Mouse (Mus musculus): ENCODE results near the gene Tbc1d19.

The Tbc1d19 gene

DNA sequence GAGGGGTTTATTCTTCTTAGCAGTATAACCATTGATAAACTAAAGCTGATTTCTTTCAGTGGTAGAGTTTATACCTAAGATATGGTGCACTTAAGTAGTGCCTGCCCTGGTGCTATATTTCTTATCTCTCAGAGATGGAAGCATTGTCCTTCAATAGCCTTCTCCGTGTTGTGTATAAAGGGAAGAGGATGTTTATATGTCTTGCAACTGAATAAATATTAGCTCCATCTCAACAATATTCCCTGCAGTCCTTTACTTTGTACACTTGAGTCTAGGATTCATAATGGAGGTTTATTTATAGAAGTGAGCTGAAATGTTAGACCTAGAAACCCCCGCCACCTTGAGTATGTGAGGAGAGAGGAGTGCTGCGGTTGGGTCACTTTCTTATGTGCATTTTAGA, 93.4 kb downstream of the Tbc1d19 start:
- DNase-seq (ENCODE audit: extremely low spot score, low read depth, low spot score): no peak

DNA sequence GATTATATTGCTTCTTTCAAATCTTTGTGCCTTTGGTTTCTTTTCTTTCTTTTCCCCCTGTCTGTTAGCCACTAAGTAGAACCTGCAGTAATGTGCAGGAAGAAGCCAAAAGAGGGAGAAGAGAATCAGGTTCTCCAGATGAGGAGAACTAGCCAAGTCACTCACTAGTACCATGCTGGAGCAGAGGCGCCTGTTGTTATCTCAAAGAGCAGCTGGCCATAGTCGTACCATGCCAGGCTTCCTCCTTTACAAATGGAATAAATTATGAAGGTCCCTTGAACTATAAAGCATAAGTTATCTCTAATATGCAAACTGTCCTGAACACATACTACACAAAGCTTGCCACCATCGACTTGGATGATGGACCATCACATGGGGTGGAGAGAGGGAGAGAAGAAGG, 99.8 kb downstream of the Tbc1d19 start:
- DNase-seq (ENCODE audit: extremely low spot score, low read depth, low spot score): no peak

GRCm38 (mm10) chr5:53920416-53920815, 111.0 kb downstream of the Tbc1d19 start:
- DNase-seq (ENCODE audit: extremely low spot score, low read depth, low spot score): no peak

- no peak for DNase-seq (ENCODE audit: extremely low spot score, low read depth, low spot score)
These were observed 112.9 kb downstream of the Tbc1d19 start for GRCm38 (mm10) chr5:53922149-53922904.

GRCm38 (mm10) chr5:53924005-53924404, 114.6 kb downstream of the Tbc1d19 start:
- DNase-seq (ENCODE audit: extremely low spot score, low read depth, low spot score): no peak

DNA sequence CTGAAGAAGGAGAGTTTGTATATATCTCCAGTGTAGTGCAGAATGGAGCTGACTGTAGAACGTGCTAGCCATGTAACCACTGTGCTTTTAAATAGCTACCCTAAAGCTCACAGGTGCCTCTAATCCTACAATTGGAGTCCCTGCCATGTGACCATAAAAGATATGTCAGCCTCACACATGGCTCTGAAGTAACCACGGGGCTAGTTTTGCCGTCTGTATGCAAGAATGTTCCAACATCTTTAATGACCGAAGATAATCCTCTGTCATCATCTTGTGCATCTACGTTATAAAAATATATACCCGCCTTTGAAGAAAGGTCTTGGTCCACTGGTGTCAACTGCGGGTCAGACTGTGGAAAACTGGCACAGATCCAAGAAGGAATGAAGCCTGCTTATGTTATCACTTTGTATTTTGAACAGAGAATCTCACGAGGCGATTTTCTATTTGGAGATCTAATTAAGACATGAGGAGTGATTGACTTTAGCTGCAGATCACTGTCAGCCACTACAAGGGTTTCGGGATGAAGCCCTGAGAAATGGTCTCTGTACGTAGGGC, 117.0 kb downstream of the Tbc1d19 start:
- DNase-seq (ENCODE audit: extremely low spot score, low read depth, low spot score): no peak

DNA sequence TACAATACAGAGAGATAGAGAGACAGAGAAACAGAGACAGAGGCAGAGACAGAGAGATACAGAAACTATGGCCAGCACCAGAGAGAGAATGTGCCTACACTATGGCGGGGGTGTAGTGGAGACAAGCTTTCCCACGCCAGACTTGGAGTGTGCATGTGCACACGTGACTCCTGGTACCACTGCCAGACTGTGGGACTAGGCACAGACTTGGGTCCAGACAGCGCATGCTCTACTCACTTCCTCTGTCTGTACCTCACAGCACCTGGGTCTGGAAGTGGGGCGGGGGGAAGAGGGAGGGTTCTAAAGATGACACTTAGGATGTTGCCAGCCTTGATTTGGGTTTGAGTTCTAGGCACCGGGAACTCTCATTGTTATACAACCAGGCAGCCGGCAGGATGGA, 118.5 kb downstream of the Tbc1d19 start:
- no peak for DNase-seq (ENCODE audit: extremely low spot score, low read depth, low spot score)

DNA sequence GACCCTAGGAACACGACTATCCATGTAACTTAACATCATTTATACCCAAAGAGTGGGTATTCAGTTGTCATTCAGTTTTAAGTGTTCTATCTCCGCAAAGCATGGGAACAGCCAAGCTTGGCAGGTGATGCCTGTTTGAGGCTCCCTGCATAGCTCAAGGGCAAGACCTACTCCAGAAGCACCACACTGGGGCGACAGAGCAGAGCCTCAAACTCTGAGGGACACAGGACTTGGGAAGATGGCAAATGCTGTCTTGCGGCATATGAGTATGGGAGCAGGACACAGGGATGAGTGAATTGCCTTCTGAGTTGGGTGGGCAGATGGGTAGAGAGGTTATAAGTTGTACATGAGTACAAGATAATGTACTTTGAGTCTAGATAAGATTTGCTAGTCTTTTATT, 119.1 kb downstream of the Tbc1d19 start:
- DNase-seq (ENCODE audit: extremely low spot score, low read depth, low spot score): no peak

GRCm38 (mm10) chr5:53929205-53929614, 119.8 kb downstream of the Tbc1d19 start:
- no peak for DNase-seq (ENCODE audit: extremely low spot score, low read depth, low spot score)

DNA sequence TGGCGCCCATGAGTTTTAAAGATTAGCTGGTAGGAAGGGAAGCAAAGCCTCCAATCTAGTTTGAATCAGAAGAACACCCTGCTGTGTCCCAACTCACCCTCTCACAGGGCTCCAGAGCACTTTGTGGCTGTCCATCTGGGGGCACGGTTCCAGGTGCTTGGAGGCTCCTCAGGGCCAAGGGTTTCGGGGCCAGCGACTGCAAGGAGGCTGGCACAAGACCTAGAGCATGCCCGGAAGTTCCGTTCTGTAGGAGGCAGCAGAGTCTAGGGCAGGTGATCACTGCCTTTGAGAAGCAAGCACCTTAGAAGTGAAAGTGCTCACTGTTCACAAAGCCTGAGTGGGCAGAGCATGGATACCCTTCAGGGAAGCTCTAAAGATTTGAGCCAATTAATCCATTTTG, 120.4 kb downstream of the Tbc1d19 start:
- DNase-seq (ENCODE audit: extremely low spot score, low read depth, low spot score): no peak

- no peak for DNase-seq (ENCODE audit: extremely low spot score, low read depth, low spot score)
These were observed 121.6 kb downstream of the Tbc1d19 start for GRCm38 (mm10) chr5:53931011-53931410.

DNA sequence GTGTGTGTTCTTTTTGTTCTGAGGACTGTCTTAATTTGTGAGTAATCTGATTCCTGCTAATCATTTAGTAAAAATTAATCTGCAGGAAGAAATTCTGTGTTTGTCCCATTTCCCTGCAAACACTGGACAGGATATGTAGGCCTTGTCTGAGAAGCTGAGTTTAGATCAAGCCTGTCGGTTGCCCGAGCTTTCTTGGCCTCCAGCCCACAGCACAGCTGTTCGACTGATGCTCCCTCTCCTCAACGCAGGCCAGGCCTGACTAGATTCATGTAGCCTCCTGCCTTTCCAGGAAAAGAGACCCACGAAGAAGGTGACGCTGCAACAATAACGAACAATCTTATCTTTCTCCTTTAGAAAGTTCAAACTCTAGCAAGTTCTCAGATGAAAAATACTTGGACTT, 124.2 kb downstream of the Tbc1d19 start:
- no peak for DNase-seq (ENCODE audit: extremely low spot score, low read depth, low spot score)

DNA sequence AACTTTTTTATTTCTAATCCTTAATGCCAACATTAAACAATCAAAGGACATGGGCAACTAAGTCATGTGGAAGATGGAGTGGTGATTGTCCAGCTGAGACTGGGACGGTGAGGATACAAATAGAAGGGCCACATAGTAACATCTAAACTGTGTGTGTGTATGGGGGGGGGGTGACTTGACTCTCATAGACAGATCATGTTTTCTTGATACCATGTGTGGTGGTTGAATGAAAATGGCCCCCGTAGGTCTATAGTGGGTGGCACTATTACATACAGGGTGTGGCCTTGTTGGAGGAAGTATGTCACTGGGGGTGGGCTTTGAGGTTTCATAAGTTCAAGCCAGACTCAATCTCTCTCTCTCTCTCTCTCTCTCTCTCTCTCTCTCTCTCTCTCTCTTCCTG, 124.6 kb downstream of the Tbc1d19 start:
- DNase-seq (ENCODE audit: extremely low spot score, low read depth, low spot score): no peak

DNA sequence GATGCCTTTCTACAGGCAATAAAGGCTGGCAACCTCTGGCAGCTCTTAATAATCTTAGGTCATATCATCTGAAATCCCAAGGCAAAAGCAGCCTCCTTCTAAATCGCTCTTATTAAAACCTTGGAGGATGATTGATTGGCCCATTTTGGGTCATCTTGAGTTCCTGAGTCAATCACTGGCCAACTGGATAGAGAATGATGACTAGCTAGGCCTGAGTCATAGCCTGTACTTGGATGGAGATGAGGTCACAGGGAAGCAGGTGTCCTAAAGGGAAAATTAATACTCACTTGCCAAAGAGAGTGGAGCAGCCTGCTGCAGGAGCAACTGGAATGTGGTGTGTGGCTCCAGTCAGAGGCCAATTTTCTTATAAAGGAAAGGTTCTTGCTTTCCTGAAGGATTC, 125.4 kb downstream of the Tbc1d19 start:
- no peak for DNase-seq (ENCODE audit: extremely low spot score, low read depth, low spot score)

GRCm38 (mm10) chr5:53937187-53937586, 127.8 kb downstream of the Tbc1d19 start:
- DNase-seq (ENCODE audit: extremely low spot score, low read depth, low spot score): no peak

DNA sequence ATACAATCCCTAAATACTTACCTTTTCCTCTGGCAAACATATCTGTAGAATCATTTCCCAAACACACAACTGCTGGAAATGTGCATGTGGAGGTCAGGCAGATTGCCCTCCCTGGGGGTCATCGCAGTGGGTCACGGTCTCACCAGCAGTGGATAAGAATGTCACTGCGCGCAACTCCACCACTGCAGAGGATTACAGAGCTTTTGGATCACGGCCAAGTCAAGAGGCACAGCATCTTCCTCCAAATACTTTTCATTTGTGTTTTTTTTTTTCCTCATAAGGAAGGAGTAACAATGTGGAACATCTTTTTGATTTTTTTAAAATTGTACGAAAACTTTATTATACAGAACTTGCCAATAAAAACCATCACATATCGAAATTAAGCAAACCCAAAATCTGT, 129.6 kb downstream of the Tbc1d19 start:
- no peak for DNase-seq (ENCODE audit: extremely low spot score, low read depth, low spot score)

GRCm38 (mm10) chr5:53941322-53942024, 132.1 kb downstream of the Tbc1d19 start:
- DNase-seq (ENCODE audit: extremely low spot score, low read depth, low spot score): no peak

DNA sequence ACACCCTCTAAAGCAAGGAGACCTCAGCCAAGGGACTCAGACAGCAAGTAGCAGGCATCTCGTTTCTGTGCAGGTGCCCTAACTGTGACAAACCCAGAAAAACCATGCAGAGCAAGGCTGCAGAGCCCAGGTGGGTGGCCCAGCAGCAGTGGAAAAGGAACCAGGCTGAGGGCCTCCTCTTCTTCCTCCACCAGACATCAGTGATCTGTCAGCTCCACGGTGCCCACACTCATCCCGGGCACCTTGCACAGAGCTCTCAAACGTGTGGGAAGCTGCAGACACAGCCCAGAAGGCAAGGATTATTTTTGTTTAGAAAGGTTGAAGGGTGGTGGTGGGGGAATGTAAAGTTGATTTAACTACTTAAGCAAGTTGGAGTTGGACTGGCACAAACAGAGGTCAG, 132.9 kb downstream of the Tbc1d19 start:
- no peak for DNase-seq (ENCODE audit: extremely low spot score, low read depth, low spot score)

DNA sequence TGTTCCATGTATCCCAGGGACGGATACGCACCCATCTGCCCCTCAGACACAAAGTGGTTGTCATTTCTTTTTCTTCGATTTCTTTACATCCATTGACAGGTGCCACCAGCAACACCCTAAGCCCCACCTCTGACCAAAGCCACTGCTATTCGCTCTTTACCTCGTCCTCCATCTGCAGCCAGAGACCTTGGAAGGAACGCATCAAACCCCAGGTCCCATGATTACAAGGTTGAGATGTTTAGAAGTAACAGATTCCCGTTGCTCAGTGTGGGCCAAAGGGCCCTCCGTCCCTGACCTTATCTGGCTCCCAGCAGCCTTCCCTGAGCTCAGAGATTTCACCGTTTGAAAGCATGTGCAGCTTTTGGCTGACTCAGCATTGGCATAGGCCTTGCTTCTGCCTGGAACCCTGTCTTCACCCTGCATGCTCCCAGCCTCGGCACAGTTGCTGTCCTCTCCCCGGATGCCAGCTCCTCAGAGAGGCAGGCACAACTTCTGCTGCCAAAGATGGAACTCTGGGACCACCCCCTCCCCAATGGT, 134.0 kb downstream of the Tbc1d19 start:
- DNase-seq (ENCODE audit: extremely low spot score, low read depth, low spot score): no peak

DNA sequence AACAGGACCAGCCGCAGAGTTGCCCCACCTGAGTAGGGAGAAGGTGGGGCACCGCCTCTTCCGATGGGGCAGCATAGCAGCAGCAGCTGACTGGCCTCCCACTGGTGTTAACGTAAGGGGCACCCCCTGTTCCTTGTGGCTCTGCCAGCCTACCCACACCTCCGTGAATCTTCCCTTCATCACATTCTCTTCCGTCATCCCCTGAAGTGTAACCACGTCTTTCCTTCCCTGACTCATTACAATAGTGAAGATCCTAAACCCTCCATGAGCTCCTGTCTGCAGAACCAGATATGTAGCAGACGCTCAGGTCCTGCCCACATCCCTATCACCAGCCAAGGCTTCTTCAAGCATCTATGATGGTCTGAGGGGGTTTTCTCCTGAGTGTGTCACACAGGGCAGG, 137.3 kb downstream of the Tbc1d19 start:
- DNase-seq (ENCODE audit: extremely low spot score, low read depth, low spot score): no peak

GRCm38 (mm10) chr5:53947549-53948183, 138.3 kb downstream of the Tbc1d19 start:
- DNase-seq (ENCODE audit: extremely low spot score, low read depth, low spot score): no peak
